Mouse (Mus musculus) lung, postnatal 0 days (tissue): Measurements from ENCODE around the gene Itpr1.

Source experiments
- CTCF ChIP-seq: IDR thresholded peaks from 2 replicates; pipeline ENCODE4 v1.5.1; 2016; ENCODE audit warnings: antibody characterized with exemption, mild to moderate bottlenecking
- EP300 ChIP-seq: IDR thresholded peaks from 2 replicates; pipeline ENCODE4 v1.6.1; 2016; ENCODE audit warnings: antibody characterized with exemption, mild to moderate bottlenecking, control low read depth

DNA sequence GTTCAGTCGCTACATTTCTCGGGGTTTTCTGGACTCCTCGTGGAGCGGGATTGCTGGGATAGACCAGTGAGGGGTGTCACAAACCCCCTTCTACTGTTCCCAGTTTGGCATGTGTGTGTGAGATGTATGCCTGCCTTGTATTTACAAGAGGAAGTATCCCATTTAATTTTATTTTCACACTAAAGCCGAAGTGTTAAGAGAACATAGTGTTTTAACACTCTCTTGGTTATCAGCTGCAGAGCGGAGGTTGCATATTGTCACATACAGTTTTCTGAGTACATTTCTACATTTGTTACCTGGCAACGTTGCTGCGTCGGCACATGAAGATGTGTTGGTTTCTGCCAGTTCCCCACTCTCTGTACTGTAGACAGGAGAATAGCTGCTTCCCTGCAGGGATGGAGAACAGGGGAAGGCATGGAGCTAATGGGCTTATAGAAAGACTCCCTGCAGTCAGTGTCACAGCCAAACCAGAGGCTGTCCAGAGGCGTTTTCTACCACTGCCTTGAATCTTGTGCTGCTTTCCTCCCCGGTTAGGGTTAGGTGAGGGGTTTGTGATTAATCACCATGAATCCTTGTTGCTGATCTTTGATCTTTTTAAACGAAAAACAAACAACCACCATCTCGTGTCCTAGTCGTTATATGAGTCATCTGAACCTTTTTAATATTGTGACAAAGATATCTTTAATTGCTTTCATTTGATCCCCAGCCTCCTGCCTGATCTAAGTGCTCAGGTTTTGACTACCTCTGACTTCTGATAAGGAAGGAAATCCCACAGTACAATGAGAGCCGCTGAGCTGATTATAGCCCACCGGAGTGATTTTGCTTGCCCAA, 241.4 kb downstream of the Itpr1 start:
- TF ChIP-seq CTCF: no peak
- no peak for TF ChIP-seq EP300
